Mouse (Mus musculus) midbrain, embryonic 13.5 days (tissue): Measurements from ENCODE around the gene Olfr828. TPM values are rescaled to one million over a fixed set of nuclear protein-coding genes. Genes with fewer than 3 reads are reported as not detected.

Experiments
- ATAC-seq: fragments of 200-750 bp; cut with Nextera tagmentation; 2 replicates; pipeline ENCODE4 v1.8.0; 2017; ENCODE audit warnings: mild to moderate bottlenecking, moderate TSS enrichment, moderate library complexity
- H3K27ac ChIP-seq: fragments of 300-500 bp; sonication (generic); 2 replicates; pipeline ENCODE4 v1.5.1; 2015; ENCODE audit warnings: inconsistent platforms, mild to moderate bottlenecking, moderate library complexity
- H3K27me3 ChIP-seq: fragments of 300-500 bp; sonication (generic); 2 replicates; pipeline ENCODE4 v1.6.1; 2015; ENCODE audit warnings: mild to moderate bottlenecking, inconsistent platforms
- H3K36me3 ChIP-seq: fragments of 300-500 bp; sonication (generic); 2 replicates; pipeline ENCODE4 v1.6.1; 2015; ENCODE audit warnings: mild to moderate bottlenecking, inconsistent platforms
- H3K4me1 ChIP-seq: fragments of 300-500 bp; sonication (generic); replicated peaks from 2 replicates; pipeline ENCODE4 v1.6.1; 2015; ENCODE audit warnings: inconsistent platforms
- H3K4me2 ChIP-seq: fragments of 300-500 bp; sonication (generic); replicated peaks from 2 replicates; pipeline ENCODE4 v1.6.1; 2015; ENCODE audit warnings: moderate library complexity, mild to moderate bottlenecking, inconsistent platforms
- H3K4me3 ChIP-seq: fragments of 300-500 bp; sonication (generic); replicated peaks from 2 replicates; pipeline ENCODE4 v1.5.1; 2015; ENCODE audit warnings: mild to moderate bottlenecking, inconsistent platforms
- H3K9ac ChIP-seq: fragments of 300-500 bp; sonication (generic); replicated peaks from 2 replicates; pipeline ENCODE4 v1.6.1; 2015; ENCODE audit warnings: mild to moderate bottlenecking, inconsistent platforms
- H3K9me3 ChIP-seq: fragments of 300-500 bp; sonication (generic); 2 replicates; pipeline ENCODE4 v1.6.1; 2016; ENCODE audit warnings: mild to moderate bottlenecking, inconsistent platforms
- WGBS: fragments of 180-500 bp; shearing (Covaris S2); methylation state at CpG from one replicate; pipeline ENCODE4 v1.1.7; 2015; 5-methylcytosine and 5-hydroxymethylcytosine counted together
- polyA plus RNA-seq: library from polyadenylated mRNA; unstranded; fragments of >200 nt; fragmentation: Nextera tagmentation; extraction: Ambion mirVana; gene quantifications from 2 replicates; pipeline ENCODE4 v1.2.1, GENCODE M21; 2015

Olfr828 gene
- not detected in 2 replicates for polyA plus RNA-seq

- Histone ChIP-seq H3K27ac (no peak within 1 kb of the TSS), H3K4me3 (no peak within 1 kb of the TSS), H3K4me2 (no peak within 1 kb of the TSS), H3K36me3 (no peaks in the 10 kb centered on the region), H3K27me3 (no peaks in the 10 kb centered on the region), H3K9ac (no peak within 1 kb of the TSS), H3K9me3 (no peaks in the 10 kb centered on the region), H3K4me1 (no peaks in the 10 kb centered on the region)
- ATAC-seq, result no peak
These were observed at the start of gene Olfr828 for GRCm38 (mm10) chr9:18819426-18819825. Gene Olfr828, minus strand, starts transcription at chr9:18819526.

GRCm38 (mm10) chr9:18854633-18855032 lies 35.3 kb upstream of the Olfr828 start, which contains the start of gene Olfr829:
Gene Olfr829, plus strand, starts transcription at chr9:18854933.
- ATAC-seq, result no peak
- Histone ChIP-seq H3K9me3 (0 out of 2 replicates have a peak, but pooled peaks cover 7% of the 10 kb centered on the region), H3K4me2 (no peak within 1 kb of the TSS), H3K36me3 (no peaks in the 10 kb centered on the region), H3K9ac (no peak within 1 kb of the TSS), H3K4me3 (no peak within 1 kb of the TSS), H3K27ac (no peak within 1 kb of the TSS), H3K27me3 (no peaks in the 10 kb centered on the region), H3K4me1 (no peaks in the 10 kb centered on the region)
- WGBS, result 52% methylated on average over 1 of the region's 1 CpGs

- Histone ChIP-seq H3K9me3 (no peaks in the 10 kb centered on the region), H3K4me2 (no peak overlapping the region), H3K36me3 (no peaks in the 10 kb centered on the region), H3K4me1 (no peaks in the 10 kb centered on the region), H3K9ac (no peak overlapping the region), H3K27ac (no peak overlapping the region), H3K27me3 (no peaks in the 10 kb centered on the region), H3K4me3 (no peak overlapping the region)
- ATAC-seq, result no peak
- WGBS, result 54% methylated on average over 7 of the region's 7 CpGs
These were observed 34.0 kb downstream of the Olfr828 start for GRCm38 (mm10) chr9:18785316-18785715.

GRCm38 (mm10) chr9:18779476-18779875 lies 39.9 kb downstream of the Olfr828 start:
- H3K4me2 ChIP-seq, result peak overlapping the region; percentile 17
- no peaks in the 10 kb centered on the region for H3K36me3 ChIP-seq
- no peak overlapping the region for H3K4me3 ChIP-seq
- 0 out of 2 replicates have a peak, but pooled peaks cover 3% of the 10 kb centered on the region for H3K9me3 ChIP-seq
- H3K9ac ChIP-seq, result no peak overlapping the region
- WGBS, result 67% methylated on average over 24 of the region's 24 CpGs
- H3K27me3 ChIP-seq, result no peaks in the 10 kb centered on the region
- no peaks in the 10 kb centered on the region for H3K4me1 ChIP-seq
- ATAC-seq, result peak; percentile 78
- no peak overlapping the region for H3K27ac ChIP-seq

GRCm38 (mm10) chr9:18778981-18779380 lies 40.3 kb downstream of the Olfr828 start:
- Histone ChIP-seq H3K4me3 (no peak overlapping the region), H3K27me3 (no peaks in the 10 kb centered on the region), H3K36me3 (no peaks in the 10 kb centered on the region), H3K9me3 (0 out of 2 replicates have a peak, but pooled peaks cover 3% of the 10 kb centered on the region), H3K27ac (no peak overlapping the region), H3K4me1 (no peaks in the 10 kb centered on the region), H3K9ac (no peak overlapping the region), H3K4me2 (no peak overlapping the region)
- no peak for ATAC-seq
- 71% methylated on average over 1 of the region's 1 CpGs for WGBS

Other genes starting within 250 kb of the Olfr828 start
- not detected in 2 replicates for gene Muc16, start 145.0 kb downstream of the Olfr828 start, polyA plus RNA-seq
- not detected in 2 replicates for gene Olfr24, start 55.5 kb downstream of the Olfr828 start, polyA plus RNA-seq
- gene Olfr829, start 35.4 kb upstream of the Olfr828 start, polyA plus RNA-seq, result not detected in 2 replicates
- gene Olfr830, start 55.2 kb upstream of the Olfr828 start, polyA plus RNA-seq, result not detected in 2 replicates
- not detected in 2 replicates for gene Olfr832, start 117.6 kb upstream of the Olfr828 start, polyA plus RNA-seq
- not detected in 2 replicates for gene Olfr834, start 168.5 kb upstream of the Olfr828 start, polyA plus RNA-seq
- not detected in 2 replicates for gene Olfr835, start 213.2 kb upstream of the Olfr828 start, polyA plus RNA-seq